Mouse (Mus musculus): ENCODE data around the gene Xpo5. TPM values are rescaled to one million over a fixed set of nuclear protein-coding genes. Genes with fewer than 3 reads are reported as not detected.
A peak's percentile ranks its signal among the peaks of the same experiment; 100 is the strongest.

Gene Xpo5
- total and polyA plus RNA-seq, 3 experiments: 47.5 to 93.4 (median 82.7) TPM

DNA sequence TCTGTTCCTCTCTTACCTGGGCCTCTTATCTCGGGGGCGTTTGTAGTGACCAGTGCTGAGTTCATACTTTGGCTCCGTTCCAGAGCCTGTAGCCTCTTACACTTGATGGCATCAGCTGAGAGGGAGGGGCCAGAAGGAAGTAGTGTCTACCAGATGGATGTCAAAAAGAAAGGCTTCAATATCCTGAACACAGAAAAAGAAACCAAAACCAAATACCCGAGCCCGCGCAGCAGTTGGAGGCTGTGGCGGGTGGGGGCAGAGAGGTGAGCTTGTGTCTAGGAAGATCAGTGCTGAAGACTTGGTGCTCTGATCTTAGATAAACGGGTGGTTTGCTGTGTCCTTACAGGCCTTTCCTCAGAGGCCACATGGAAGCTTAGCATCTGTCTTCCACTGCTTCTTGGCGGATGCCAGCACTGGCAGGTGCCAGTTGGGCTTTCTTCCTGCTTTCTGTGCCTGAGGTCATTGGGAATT is 39.6 kb upstream of the Xpo5 start (continued):
- TF ChIP-seq GATA1 (IDR thresholded peaks at IDR 0.05; ENCODE audit: low read depth, low read length) (0 out of 2 replicates have a peak, but pooled peaks have one; percentile 28), KAT2A (conservative IDR thresholded peaks at IDR 0.05; ENCODE audit: low read depth, low read length) (peak; percentile 7; the same call in 1 of the 2 replicates), BHLHE40 (IDR thresholded peaks at IDR 0.05; ENCODE audit: borderline replicate concordance, low read depth, low read length) (no peak), USF1 (IDR thresholded peaks at IDR 0.05; ENCODE audit: low read depth, low read length) (no peak), EP300 (IDR thresholded peaks at IDR 0.05; ENCODE audit: low read depth in 1 of 2, low read length in 2 of 2) (peak in 1 of 2 experiments; percentile 62; a peak in 3 of 4 replicates), SMC3 (IDR thresholded peaks at IDR 0.05; ENCODE audit: low read depth, low read length) (no peak), MAX (IDR thresholded peaks at IDR 0.05; ENCODE audit: low read length) (peak; percentile 50; the same call in 1 of the 2 replicates), TCF12 (IDR thresholded peaks at IDR 0.05; ENCODE audit: low read depth, low read length) (no peak; the same call in 1 of the 2 replicates), ZNF384 (IDR thresholded peaks at IDR 0.05; ENCODE audit: low read depth, low read length) (no peak), RAD21 (IDR thresholded peaks at IDR 0.05; ENCODE audit: low read depth, low read length) (no peak), TBP (IDR thresholded peaks at IDR 0.05; ENCODE audit: low read depth, low read length) (peak; percentile 8; the same call in 1 of the 2 replicates), GABPA (IDR thresholded peaks at IDR 0.05; ENCODE audit: low read depth, low read length) (no peak), UBTF (IDR thresholded peaks at IDR 0.05; ENCODE audit: borderline replicate concordance, insufficient read depth, low read depth, low read length) (no peak), CHD2 (IDR thresholded peaks at IDR 0.05; ENCODE audit: low read length) (no peak)

DNA sequence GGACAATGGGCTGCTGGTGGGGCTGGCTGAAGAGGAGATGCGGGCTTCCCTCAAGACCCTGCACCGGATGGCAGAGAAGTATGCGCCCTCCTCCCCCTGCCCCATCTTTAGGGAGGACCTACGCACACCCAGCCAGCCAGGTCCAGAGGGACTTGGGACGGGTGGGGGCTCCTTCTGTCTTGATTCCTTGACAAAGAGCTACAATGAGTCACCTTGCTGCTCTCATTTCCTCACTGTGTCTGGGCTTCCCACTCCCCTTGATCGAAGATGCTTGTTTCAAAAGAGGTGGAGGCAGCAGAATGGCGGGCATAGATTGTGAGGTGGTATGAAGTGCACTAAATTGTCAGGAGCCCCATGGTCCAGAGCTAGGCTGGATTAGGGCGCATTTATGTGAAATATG is 38.3 kb upstream of the Xpo5 start:
- Histone ChIP-seq H3K36me3 (ENCODE audit: control insufficient read depth in 1 of 2, insufficient read depth in 2 of 2, low read length in 2 of 2) (peaks cover 0 to 19% of the 10 kb centered on the region in 2 experiments; a peak in 3 of 4 replicates), H3K9ac (ENCODE audit: control insufficient read depth, low read depth, low read length, poor library complexity, severe bottlenecking) (no peak overlapping the region), H3K9me3 (replicated peaks; ENCODE audit: insufficient read depth, low read length) (no peaks in the 10 kb centered on the region), H3K79me2 (ENCODE audit: control insufficient read depth, insufficient read depth, low read length, poor library complexity) (peaks cover 9% of the 10 kb centered on the region), H3K27ac (ENCODE audit: control insufficient read depth, low read depth, low read length) (no peak overlapping the region), H3K4me3 (ENCODE audit: control insufficient read depth in 1 of 2, insufficient read depth in 1 of 2, low read depth in 2 of 2, low read length in 2 of 2) (no peak overlapping the region), H3K27me3 (ENCODE audit: control insufficient read depth in 1 of 2, insufficient read depth in 2 of 2, low read length in 2 of 2) (no peaks in the 10 kb centered on the region), H3K4me1 (ENCODE audit: control insufficient read depth in 1 of 2, insufficient read depth in 2 of 2, low read length in 2 of 2) (peaks cover 16 to 27% of the 10 kb centered on the region in 2 experiments; a peak in 3 of 4 replicates)
- no peak for DNase-seq (ENCODE audit: low read depth, low spot score)
- no peak for TF ChIP-seq MYC (IDR thresholded peaks at IDR 0.05; ENCODE audit: low read depth, low read length)
- TF ChIP-seq MEF2A (IDR thresholded peaks at IDR 0.05; ENCODE audit: extremely low read depth, insufficient replicate concordance, low read depth, low read length, poor library complexity, severe bottlenecking): no peak

DNA sequence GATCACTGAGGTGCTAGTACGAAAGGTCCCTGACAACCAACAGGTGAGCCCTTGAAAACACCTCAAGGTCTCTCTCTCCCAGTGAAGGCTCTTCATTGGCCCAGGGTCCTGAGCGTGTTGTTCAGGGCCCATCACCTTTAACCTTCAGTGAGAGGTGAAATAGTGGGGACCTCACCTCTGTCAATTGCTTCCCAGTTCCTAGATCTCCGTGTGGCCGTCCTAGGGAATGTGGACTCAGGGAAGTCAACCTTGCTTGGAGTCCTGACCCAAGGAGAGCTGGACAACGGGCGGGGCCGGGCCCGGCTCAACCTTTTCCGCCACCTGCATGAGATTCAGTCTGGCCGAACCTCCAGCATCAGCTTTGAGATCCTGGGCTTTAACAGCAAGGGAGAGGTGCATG is 37.8 kb upstream of the Xpo5 start:
- no peaks in the 10 kb centered on the region for H3K27me3 ChIP-seq (ENCODE audit: control insufficient read depth in 1 of 2, insufficient read depth in 2 of 2, low read length in 2 of 2)
- no peak for DNase-seq (ENCODE audit: low read depth, low spot score)
- no peak overlapping the region for H3K27ac ChIP-seq (ENCODE audit: control insufficient read depth, low read depth, low read length)
- no peaks in the 10 kb centered on the region for H3K9me3 ChIP-seq (replicated peaks; ENCODE audit: insufficient read depth, low read length)
- TF ChIP-seq POLR2A (IDR thresholded peaks at IDR 0.05; ENCODE audit: control insufficient read depth in 1 of 2, insufficient read depth in 1 of 2, low read depth in 1 of 2, low read length in 2 of 2, poor library complexity in 1 of 2) (no peak), MAZ (IDR thresholded peaks at IDR 0.05; ENCODE audit: low read depth, low read length) (no peak), MAFK (IDR thresholded peaks at IDR 0.05; ENCODE audit: borderline replicate concordance, low read depth, low read length) (no peak), SMC3 (IDR thresholded peaks at IDR 0.05; ENCODE audit: low read depth, low read length) (no peak), ZNF384 (IDR thresholded peaks at IDR 0.05; ENCODE audit: low read depth, low read length) (no peak), GABPA (IDR thresholded peaks at IDR 0.05; ENCODE audit: low read depth, low read length) (no peak), CHD1 (IDR thresholded peaks at IDR 0.05; ENCODE audit: low read depth, low read length) (no peak), USF1 (IDR thresholded peaks at IDR 0.05; ENCODE audit: low read depth, low read length) (no peak), CHD2 (IDR thresholded peaks at IDR 0.05; ENCODE audit: low read length) (no peak), ZC3H11A (IDR thresholded peaks at IDR 0.05; ENCODE audit: low read depth, low read length) (no peak), UBTF (IDR thresholded peaks at IDR 0.05; ENCODE audit: borderline replicate concordance, insufficient read depth, low read depth, low read length) (no peak), GATA1 (IDR thresholded peaks at IDR 0.05; ENCODE audit: low read depth, low read length) (no peak), TCF12 (IDR thresholded peaks at IDR 0.05; ENCODE audit: low read depth, low read length) (no peak)
- H3K9ac ChIP-seq (ENCODE audit: control insufficient read depth, low read depth, low read length, poor library complexity, severe bottlenecking): no peak overlapping the region
- no peak overlapping the region for H3K4me3 ChIP-seq (ENCODE audit: control insufficient read depth in 1 of 2, insufficient read depth in 1 of 2, low read depth in 2 of 2, low read length in 2 of 2)
- peaks cover 0 to 19% of the 10 kb centered on the region in 2 experiments; a peak in 3 of 4 replicates for H3K36me3 ChIP-seq (ENCODE audit: control insufficient read depth in 1 of 2, insufficient read depth in 2 of 2, low read length in 2 of 2)
- H3K79me2 ChIP-seq (ENCODE audit: control insufficient read depth, insufficient read depth, low read length, poor library complexity): peaks cover 9% of the 10 kb centered on the region
- peaks cover 16 to 27% of the 10 kb centered on the region in 2 experiments; a peak in 3 of 4 replicates for H3K4me1 ChIP-seq (ENCODE audit: control insufficient read depth in 1 of 2, insufficient read depth in 2 of 2, low read length in 2 of 2)

All from MEL (cell line).